Mouse (Mus musculus): Measurements from ENCODE around the gene Cdc37.

DNA sequence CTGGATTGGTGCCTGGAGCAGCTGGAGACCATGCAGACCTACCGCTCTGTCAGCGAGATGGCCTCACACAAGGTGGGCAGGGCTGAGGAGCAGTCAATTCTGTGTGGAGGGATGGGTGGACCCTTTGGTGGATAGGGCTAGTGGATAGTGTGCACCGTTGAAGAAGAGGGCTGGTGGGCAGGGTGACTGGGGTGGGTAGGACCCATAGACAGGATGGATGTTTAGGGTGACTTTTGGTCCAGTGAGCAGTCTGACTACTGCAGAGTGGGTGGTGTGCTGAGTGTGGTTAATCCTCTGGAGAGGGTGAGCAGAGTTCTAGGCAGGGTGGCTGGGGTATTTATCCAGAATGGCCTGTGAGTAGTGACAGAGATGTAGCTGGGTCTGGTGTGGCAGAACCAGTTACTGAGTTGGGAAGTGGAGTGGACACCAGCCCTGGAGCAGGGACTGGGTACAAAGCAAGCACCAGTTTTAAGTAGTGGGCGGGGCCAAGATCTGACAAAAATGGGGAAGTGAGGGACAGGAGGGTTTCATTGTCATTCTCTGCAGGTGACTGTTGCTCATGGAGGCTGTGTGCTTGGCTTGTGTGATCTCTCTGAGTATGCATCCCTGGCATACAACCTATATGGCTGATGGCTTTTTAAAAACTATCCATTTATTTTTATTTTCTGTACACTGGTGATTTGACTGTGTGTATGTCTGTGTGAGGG lies 45.2 kb upstream of the Cdc37 start:
- TF ChIP-seq POLR2A (IDR thresholded peaks at IDR 0.05; ENCODE audit: borderline replicate concordance, control insufficient read depth, low read depth, low read length) (no peak), CTCF (IDR thresholded peaks at IDR 0.05; ENCODE audit: control insufficient read depth, insufficient read depth, low read length) (no peak; the same call in 1 of the 2 replicates)
